Mouse (Mus musculus): ENCODE measurements at regions not wholly inside any gene's neighbourhood (a gene's known extent, or its start where the extent isn't known, plus 50 kb on each side); places are given as distances from the start of the nearest gene placed in this dataset.

- TF ChIP-seq CTCF (IDR thresholded peaks at IDR 0.05; ENCODE audit: low read depth) (no peak), EP300 (IDR thresholded peaks at IDR 0.05; ENCODE audit: low read depth) (no peak)
Measured at GRCm38 (mm10) chr3:50654441-50654840, 211.0 kb upstream of the Slc7a11 start.
